Mouse (Mus musculus) liver, adult 2 months (tissue): ENCODE measurements around the gene Lmnb2. TPM values are rescaled to one million over a fixed set of nuclear protein-coding genes. Genes with fewer than 3 reads are reported as not detected.

Experiments
- DNase-seq: peaks from one replicate; pipeline ENCODE4 v3.0.0-alpha.2; 2011; ENCODE audit warnings: low read depth, low spot score; ENCODE audit errors: extremely low read depth
- H3K27ac ChIP-seq: fragments of 200-500 bp; replicated peaks from 2 replicates; pipeline ENCODE4 v1.5.1; 2012; ENCODE audit warnings: low read depth, mild to moderate bottlenecking, control low read depth, inconsistent platforms, low read length; ENCODE audit not compliant: insufficient read depth
- H3K27me3 ChIP-seq: fragments of 200-500 bp; 2 replicates; pipeline ENCODE4 v1.6.1; 2012; ENCODE audit warnings: mild to moderate bottlenecking, moderate library complexity, low read length, inconsistent platforms; ENCODE audit not compliant: control insufficient read depth, insufficient read depth
- H3K36me3 ChIP-seq: fragments of 200-500 bp; 2 replicates; pipeline ENCODE4 v1.6.1; 2012; ENCODE audit warnings: low read length, inconsistent platforms; ENCODE audit not compliant: control insufficient read depth, insufficient read depth
- H3K4me1 ChIP-seq: fragments of 200-500 bp; 2 replicates; pipeline ENCODE4 v1.6.1; 2011; ENCODE audit warnings: low read length; ENCODE audit not compliant: control insufficient read depth, insufficient read depth
- H3K4me3 ChIP-seq: fragments of 200-500 bp; 2 replicates; pipeline ENCODE4 v1.5.1; 2011; ENCODE audit warnings: low read depth, mild to moderate bottlenecking, control low read depth, low read length, moderate library complexity; ENCODE audit not compliant: insufficient read depth
- H3K79me2 ChIP-seq: fragments of 200-500 bp; 2 replicates; pipeline ENCODE4 v1.6.1; 2012; ENCODE audit warnings: inconsistent platforms, mild to moderate bottlenecking, low read length, moderate library complexity; ENCODE audit not compliant: control insufficient read depth, insufficient read depth
- H3K9ac ChIP-seq: fragments of 200-500 bp; 2 replicates; pipeline ENCODE4 v1.6.1; 2012; ENCODE audit warnings: low read depth, mild to moderate bottlenecking, control low read depth, inconsistent platforms, low read length
- CTCF ChIP-seq: fragments of 200-500 bp; IDR thresholded peaks from 2 replicates; pipeline ENCODE4 v1.5.1; 2011; ENCODE audit warnings: low read depth, low read length, control low read depth
- POLR2A ChIP-seq: fragments of 200-500 bp; IDR thresholded peaks from 2 replicates; pipeline ENCODE4 v1.6.1; 2011; ENCODE audit warnings: low read length, control low read depth; ENCODE audit not compliant: insufficient read depth; ENCODE audit errors: extremely low read depth
- WGBS: fragments of 180-500 bp; shearing (Covaris S2); methylation state at CpG from one replicate; pipeline ENCODE4 v1.1.7; 2018; 5-methylcytosine and 5-hydroxymethylcytosine counted together
- polyA plus RNA-seq: library from polyadenylated mRNA; depleted of rRNA; stranded (reverse); fragments of >200 nt; gene quantifications from 2 replicates; pipeline ENCODE4 v1.2.3, GENCODE M21; 2012
- total RNA-seq: library from RNA; depleted of rRNA; stranded (reverse); fragments of >200 nt; gene quantifications from 2 replicates; pipeline ENCODE4 v1.2.3, GENCODE M21; 2014

The Lmnb2 gene
- total and polyA plus RNA-seq, 2 experiments = 3.3 to 6.6 TPM

- TF ChIP-seq CTCF = no peak
- TF ChIP-seq POLR2A = no peak
- WGBS = 98% methylated on average over 8 of the region's 8 CpGs
- Histone ChIP-seq H3K4me3 (no peak overlapping the region), H3K27me3 (no peaks in the 10 kb centered on the region), H3K4me1 (peaks cover 28% of the 10 kb centered on the region), H3K27ac (no peak overlapping the region), H3K36me3 (no peaks in the 10 kb centered on the region), H3K79me2 (no peaks in the 10 kb centered on the region), H3K9ac (no peak overlapping the region)
- no peak for DNase-seq
Measured at GRCm38 (mm10) chr10:80956385-80956784, 38.3 kb upstream of the Lmnb2 start.

DNA sequence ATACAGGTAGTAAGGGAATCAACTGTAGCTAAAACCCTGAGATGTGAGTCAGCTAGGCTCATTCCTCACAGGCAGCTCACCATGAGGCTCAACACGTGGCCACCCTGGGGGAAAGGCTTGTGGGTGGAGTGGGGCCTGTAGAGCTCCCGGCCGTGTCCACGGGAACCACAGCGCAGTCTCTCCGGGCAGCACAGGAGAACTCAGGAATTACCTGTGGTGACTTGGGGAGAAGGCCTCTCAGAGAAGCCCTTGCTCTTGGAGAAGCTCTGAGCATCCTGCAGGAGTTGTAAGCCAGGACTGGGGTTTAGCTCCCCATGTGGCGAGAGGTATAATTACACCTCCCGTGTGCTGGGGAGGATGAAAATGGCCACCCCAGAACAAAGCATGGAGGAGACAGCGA is 37.5 kb upstream of the Lmnb2 start:
- no peak overlapping the region for H3K9ac ChIP-seq
- DNase-seq = no peak
- peaks cover 25% of the 10 kb centered on the region for H3K4me1 ChIP-seq
- no peak overlapping the region for H3K27ac ChIP-seq
- 23% methylated on average over 9 of the region's 9 CpGs for WGBS
- H3K27me3 ChIP-seq = no peaks in the 10 kb centered on the region
- TF ChIP-seq POLR2A = no peak
- peak; percentile 79 for TF ChIP-seq CTCF
- no peak overlapping the region for H3K4me3 ChIP-seq
- no peaks in the 10 kb centered on the region for H3K79me2 ChIP-seq
- H3K36me3 ChIP-seq = no peaks in the 10 kb centered on the region

GRCm38 (mm10) chr10:80954843-80955242 is 36.8 kb upstream of the Lmnb2 start:
- Histone ChIP-seq H3K36me3 (no peaks in the 10 kb centered on the region), H3K79me2 (no peaks in the 10 kb centered on the region), H3K27me3 (no peaks in the 10 kb centered on the region), H3K4me3 (no peak overlapping the region), H3K9ac (no peak overlapping the region), H3K27ac (no peak overlapping the region), H3K4me1 (peaks cover 20% of the 10 kb centered on the region)
- WGBS = 57% methylated on average over 6 of the region's 6 CpGs
- no peak for TF ChIP-seq POLR2A
- TF ChIP-seq CTCF = no peak
- no peak for DNase-seq

GRCm38 (mm10) chr10:80954415-80954814 is 36.4 kb upstream of the Lmnb2 start:
- no peak overlapping the region for H3K4me3 ChIP-seq
- H3K79me2 ChIP-seq = no peaks in the 10 kb centered on the region
- H3K27ac ChIP-seq = no peak overlapping the region
- no peaks in the 10 kb centered on the region for H3K36me3 ChIP-seq
- H3K4me1 ChIP-seq = peaks cover 16% of the 10 kb centered on the region
- H3K27me3 ChIP-seq = no peaks in the 10 kb centered on the region
- WGBS = 81% methylated on average over 13 of the region's 13 CpGs
- TF ChIP-seq POLR2A (no peak), CTCF (no peak)
- no peak for DNase-seq
- H3K9ac ChIP-seq = no peak overlapping the region

- Histone ChIP-seq H3K27ac (no peak overlapping the region), H3K27me3 (no peaks in the 10 kb centered on the region), H3K4me3 (no peak overlapping the region), H3K36me3 (no peaks in the 10 kb centered on the region), H3K79me2 (no peaks in the 10 kb centered on the region), H3K9ac (no peak overlapping the region), H3K4me1 (no peaks in the 10 kb centered on the region)
- 79% methylated on average over 15 of the region's 15 CpGs for WGBS
- TF ChIP-seq CTCF = no peak
- no peak for TF ChIP-seq POLR2A
- DNase-seq = no peak
Measured at GRCm38 (mm10) chr10:80952449-80952848, 34.4 kb upstream of the Lmnb2 start.

DNA sequence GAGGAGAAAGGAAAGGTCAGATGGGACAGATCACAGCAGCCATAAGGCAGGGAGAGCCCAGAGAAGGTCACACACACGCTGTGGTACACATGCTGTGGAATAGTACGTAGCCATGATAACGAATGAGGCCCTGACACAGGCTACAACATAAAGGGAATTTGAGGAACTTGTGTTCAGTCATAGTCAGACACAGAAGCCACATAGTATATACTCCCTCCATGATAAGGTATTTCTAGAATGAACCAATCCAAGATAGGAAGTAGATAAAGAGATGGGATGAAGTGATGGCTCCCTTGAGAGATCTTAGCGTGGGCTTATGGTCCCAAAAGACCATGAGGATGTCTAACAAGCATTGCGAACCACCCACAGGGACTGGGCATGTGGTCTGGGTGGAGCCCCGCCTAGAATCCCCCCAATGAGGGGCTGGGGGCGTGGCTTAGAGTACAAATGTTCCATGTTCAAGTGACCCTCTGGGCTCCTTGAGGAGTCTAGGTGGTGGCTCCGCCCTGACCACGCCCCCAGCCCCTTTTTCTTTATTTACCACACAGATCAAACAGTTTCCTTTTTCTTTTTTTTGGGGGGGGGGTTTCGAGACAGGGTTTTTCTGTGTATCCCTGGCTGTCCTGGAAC is 33.8 kb upstream of the Lmnb2 start:
- no peak for DNase-seq

More for the DNA sequence above, 33.8 kb upstream of the Lmnb2 start:
- Histone ChIP-seq H3K27ac (no peak overlapping the region), H3K79me2 (no peaks in the 10 kb centered on the region), H3K4me1 (no peaks in the 10 kb centered on the region), H3K4me3 (no peak overlapping the region), H3K27me3 (no peaks in the 10 kb centered on the region), H3K9ac (no peak overlapping the region), H3K36me3 (no peaks in the 10 kb centered on the region)
- WGBS = 78% methylated on average over 10 of the region's 10 CpGs
- TF ChIP-seq POLR2A = no peak
- TF ChIP-seq CTCF = no peak
